Mouse (Mus musculus): Measurements from ENCODE around the gene Rasip1. TPM values are rescaled to one million over a fixed set of nuclear protein-coding genes. Genes with fewer than 3 reads are reported as not detected.

Gene Rasip1
- polyA plus RNA-seq, 1 experiment, result 1.6 TPM

DNA sequence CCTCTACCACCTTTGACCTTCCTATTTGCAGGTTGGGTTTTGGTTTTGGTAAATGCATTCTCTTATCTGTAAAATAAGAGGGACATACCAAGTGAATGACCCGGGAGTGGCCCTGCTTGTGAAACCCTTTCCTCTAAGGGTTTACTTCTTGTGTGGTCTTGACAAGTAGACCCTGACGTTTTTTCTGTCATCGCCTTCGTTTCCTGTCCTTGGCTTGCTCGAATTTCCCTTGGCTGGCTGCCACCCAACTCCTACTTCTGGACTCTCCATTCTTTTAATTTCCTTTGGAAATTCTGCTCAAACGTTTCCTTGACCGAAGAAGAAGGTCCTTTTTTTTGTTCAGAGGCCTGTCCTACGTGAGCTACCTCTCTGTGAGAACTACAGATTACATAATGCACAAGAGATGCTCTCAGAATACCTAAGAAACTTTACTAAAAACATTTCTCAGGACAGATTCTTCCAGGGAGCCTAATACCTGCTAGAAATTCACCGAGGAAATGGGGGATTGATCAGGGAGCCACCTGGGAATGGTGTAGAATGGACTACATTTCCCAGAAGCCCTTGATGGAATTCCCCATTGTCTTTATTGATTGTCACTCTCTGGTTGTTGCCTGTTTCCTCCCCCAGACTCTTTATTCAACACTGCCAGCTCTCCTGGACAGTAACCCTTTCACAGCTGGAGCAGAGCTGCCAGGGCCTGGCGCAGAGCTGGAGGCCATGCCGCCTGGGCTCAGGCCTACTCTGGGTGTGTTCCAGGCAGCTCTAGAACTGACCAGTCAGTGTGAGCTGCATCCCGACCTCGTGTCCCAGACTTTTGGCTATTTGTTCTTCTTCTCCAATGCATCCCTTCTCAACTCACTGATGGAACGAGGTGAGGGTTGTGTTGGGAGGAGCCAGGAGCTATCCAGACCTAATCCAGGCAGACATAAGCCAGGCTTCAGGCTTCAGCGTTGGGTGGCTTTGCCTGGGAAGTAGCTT lies 8.7 kb downstream of the Rasip1 start:
- TF ChIP-seq GATA1 (IDR thresholded peaks at IDR 0.05; ENCODE audit: low read length), result no peak

DNA sequence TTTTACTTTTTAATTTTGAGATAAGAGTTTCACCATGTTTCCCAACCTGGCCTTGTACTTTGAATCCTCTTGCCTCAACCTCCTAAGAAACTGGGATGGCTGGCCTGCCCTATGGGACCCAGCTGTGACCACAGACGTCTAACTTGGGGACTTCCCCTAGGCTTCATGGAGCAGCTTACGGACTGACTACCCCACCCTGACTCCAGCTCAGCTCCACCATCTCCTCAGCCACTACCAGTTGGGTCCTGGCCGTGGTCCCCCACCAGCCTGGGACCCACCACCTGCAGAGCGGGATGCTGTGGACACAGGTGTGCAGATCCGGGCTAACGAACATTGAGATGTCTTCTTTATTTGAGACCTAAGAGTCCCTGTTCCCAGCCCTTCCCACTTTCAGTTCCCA lies 10.4 kb downstream of the Rasip1 start:
- no peak for TF ChIP-seq GATA1 (IDR thresholded peaks at IDR 0.05; ENCODE audit: low read length)

DNA sequence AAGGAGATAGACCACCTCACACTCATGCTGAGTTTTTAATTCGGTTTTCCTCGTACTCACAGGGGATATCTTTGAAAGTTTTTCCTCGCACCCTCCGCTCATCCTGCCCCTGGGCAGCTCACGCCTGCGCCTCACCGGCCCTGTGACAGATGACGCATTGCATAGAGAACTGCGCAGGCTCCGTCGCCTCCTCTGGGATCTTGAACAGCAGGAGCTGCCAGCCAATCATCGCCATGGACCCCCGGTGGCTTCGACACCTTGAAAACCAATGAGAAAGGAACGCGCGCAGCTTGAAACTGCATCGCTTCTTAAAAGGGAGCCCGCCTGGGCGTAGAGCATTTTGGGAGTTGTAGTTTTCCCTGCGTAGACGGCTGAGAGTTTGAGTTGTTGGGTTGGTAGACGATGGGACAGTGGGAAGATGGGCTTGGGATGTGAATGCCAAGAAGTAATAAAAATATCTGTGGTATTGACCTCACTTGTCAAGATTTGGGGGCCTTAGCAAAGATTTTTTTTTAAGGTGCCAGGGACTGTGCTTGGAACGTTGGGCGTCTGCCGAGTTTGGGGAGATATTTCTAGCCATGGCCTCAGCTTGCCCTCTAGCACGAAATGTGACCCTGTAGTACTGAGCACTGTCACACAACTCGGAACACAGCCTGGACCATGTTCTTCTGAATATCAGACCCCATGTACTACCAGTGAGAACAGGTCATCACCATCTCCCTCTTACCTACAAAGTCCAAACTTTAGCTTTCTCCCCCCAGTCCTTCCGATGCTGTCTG lies 11.5 kb downstream of the Rasip1 start:
- no peak for TF ChIP-seq GATA1 (IDR thresholded peaks at IDR 0.05; ENCODE audit: low read length)

DNA sequence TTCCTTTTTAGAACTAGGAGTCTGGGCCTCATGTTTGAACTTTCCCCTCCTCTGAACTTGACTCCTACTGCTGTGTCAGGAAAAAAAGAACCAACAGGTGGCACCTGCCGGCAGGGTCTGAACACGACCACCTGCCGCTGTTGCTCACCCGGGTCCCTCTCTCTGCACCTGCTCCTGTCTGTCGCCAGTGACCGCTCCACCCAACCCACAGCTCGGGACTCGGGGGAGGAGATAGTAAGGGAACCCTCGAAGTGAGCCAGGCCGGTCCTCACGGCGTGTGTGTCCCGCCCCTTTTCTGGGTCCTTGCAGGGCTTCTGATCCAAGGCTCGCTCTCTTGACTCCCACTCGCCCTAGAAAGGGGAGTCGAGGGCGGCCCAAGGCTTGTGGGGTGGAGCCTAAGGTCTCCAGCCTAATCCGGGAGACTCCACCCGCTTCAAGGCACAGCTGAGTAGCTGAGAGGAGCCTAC lies 12.3 kb downstream of the Rasip1 start, which contains the start of gene Mamstr:
Gene Mamstr (plus strand): TSS at position 417 of the 467 bp plus-strand sequence.
- TF ChIP-seq GATA1 (IDR thresholded peaks at IDR 0.05; ENCODE audit: low read length), result no peak

DNA sequence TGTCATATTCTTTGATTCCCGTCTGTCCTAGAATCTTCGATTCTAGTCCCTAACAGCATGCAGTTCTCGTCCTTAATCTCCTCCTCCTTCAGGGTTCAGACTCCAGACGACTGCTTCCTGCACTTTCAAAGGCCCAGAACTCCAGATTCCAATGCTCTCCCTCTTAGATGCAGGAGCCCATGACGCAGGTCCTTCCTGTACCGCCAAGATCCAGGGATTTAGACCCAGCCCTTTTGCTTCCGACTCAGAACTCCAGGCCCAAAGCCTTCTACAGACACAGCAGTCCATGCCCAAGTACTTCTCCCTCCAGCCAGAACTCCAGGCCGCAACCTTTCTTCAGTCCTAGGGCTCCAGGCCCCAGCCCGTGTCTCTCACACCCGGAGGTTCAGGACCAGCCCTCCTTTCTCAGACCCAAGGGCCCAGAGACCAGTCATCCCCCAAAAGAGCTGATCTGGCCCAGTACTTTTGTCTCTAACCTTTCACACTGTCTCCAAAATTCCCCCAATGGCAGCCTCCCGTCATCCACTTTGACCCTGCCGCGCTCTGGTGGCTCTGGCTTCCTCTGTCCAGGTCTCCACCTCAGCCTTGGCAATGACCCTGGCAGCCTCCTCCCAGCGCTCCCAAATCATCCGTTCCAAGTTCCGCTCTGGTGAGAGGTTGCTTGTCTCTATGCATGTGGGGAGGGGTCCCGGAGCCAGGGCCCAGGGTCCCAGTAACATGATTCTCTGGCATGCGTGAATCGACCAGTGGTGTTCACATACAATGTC lies 13.1 kb downstream of the Rasip1 start:
- no peak for TF ChIP-seq GATA1 (IDR thresholded peaks at IDR 0.05; ENCODE audit: low read length)

DNA sequence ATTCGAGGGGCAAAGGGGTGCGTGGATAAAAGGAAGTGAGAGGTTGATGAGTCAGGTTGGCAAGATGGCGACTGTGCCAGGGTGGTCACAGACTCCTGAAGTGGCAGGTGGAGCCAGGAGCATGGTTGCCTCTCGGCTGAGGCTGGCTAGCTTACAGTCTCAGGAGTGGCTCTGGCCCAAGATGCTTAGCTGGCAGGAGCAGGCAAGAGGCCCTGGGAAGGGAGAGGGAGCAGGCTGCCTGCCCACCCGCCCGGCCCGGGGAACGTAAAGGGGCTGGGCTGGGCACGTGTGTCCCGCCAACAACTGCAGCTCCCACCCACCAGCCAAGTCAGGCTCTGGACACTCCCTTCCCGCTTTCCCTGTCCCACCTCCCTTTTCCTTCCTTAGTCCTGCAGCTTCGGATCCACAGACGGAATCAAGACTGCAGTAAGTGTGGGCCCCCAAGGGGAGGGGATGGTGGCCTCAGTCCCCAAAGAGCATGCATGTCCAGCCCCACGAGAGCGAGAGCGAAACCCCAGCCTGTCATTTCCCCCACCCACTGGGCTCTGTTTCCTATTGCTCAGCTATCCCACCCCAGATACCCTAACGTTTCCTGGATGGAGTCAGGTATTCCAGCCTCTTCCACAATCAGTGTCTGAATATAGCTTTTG lies 14.2 kb downstream of the Rasip1 start:
- no peak for TF ChIP-seq GATA1 (IDR thresholded peaks at IDR 0.05; ENCODE audit: low read length)

DNA sequence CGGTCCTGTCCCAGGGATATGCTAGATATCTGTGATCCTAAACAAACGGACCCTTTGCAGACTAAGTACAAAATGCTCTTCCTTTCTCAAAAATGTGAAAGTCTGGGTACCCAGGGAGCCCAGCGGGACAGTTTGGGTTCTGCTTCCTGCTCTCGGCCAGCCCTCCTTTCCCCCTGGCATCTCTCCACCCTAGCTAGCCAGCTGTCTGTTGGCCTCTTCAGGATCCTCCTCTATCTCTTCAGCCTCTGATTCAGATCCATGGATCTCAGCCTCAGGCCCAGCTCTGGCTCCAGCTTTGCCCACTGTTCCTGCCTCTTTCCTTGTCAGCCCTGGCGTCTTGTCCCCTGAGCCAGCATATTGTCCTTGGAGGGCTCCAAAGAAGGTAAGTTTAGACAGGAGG lies 14.8 kb downstream of the Rasip1 start:
- no peak for TF ChIP-seq GATA1 (IDR thresholded peaks at IDR 0.05; ENCODE audit: low read length)

DNA sequence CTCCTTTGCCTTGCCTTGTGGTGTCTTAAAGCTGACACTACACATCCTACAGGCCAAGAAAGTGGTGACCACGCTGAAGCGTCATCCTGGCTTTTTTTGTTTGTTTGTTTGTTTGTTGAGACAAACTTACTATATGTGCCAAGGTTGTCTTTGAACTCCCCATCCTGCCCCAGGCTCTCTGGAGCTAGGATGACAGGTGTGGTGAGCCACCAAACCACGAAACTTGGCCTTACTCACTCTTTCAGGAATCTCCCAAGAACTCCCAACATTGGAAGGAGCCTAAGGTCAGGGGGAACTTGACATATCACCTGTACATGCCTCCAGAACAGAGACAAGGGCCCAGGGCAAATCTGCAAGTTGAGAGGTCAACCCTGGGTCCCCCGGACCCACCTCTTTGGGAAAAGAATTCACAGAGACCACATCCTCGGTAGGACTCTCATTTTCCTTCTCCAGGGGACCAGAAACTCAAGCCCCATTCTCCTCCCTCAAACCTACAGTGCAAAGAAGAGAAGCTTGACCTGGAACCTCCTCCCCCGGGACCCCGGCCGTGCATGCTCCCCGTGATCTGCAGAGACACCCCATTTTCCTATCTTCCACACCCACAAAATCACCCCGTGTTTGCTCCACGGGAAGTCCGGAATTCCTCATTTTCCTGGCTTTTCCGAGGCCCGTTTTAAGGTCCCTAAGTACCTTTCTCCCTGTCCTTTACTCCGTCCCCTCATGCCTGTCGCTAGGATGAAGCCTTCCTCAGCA lies 15.4 kb downstream of the Rasip1 start:
- no peak for TF ChIP-seq GATA1 (IDR thresholded peaks at IDR 0.05; ENCODE audit: low read length)

DNA sequence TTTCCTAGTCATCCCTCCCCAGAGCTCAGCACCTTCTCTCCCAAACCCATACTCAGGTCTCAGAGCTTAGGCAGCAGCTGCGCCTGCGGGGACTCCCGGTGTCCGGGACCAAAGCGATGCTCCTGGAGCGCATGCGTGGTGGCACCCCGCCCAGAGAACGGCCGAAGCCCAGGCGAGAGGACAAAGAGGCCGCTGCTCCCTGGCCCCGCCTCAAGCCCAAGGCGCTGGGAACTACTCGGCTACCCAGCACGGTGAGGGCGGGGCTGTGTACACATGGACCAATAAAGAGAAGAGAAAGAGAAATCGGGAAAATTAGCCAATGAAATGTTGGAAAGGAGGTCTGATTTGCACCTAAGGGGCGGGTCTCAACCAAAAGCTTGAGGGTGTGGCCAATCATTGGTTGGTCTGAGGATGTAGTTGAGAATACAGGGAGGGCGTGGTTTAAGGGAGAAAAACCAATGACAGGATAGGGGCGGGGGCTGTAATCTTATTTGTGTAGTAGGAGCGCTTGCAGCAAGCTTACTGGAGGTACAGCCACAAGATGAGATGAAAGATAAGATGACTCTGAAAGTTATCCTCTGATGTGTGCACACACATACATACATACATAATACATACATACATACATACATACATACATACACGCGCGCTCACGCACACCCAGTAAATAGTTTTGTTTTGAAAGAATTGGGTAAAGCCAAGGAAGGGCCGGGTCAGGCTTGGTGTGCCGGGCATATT lies 16.3 kb downstream of the Rasip1 start:
- no peak for TF ChIP-seq GATA1 (IDR thresholded peaks at IDR 0.05; ENCODE audit: low read length)

DNA sequence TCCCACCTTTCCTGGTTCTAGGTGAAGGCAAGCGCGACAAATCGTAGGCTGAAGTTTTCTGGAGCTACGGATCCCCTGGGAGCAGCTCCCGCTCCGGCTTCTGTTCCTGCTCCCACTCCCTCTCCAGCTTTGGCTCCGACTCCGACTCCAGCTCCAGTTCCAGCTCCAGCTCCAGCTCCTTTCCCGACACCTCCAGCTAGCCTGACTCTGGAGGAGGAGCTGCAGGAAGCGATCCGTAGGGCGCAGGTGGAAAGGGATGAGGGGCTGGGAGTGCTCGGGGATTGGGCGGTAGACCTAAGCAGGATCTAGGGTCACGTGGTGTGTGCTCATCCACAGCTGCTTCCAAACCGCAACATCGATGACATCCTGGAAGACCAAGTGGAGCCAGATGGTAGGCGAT lies 16.9 kb downstream of the Rasip1 start:
- no peak for TF ChIP-seq GATA1 (IDR thresholded peaks at IDR 0.05; ENCODE audit: low read length)

DNA sequence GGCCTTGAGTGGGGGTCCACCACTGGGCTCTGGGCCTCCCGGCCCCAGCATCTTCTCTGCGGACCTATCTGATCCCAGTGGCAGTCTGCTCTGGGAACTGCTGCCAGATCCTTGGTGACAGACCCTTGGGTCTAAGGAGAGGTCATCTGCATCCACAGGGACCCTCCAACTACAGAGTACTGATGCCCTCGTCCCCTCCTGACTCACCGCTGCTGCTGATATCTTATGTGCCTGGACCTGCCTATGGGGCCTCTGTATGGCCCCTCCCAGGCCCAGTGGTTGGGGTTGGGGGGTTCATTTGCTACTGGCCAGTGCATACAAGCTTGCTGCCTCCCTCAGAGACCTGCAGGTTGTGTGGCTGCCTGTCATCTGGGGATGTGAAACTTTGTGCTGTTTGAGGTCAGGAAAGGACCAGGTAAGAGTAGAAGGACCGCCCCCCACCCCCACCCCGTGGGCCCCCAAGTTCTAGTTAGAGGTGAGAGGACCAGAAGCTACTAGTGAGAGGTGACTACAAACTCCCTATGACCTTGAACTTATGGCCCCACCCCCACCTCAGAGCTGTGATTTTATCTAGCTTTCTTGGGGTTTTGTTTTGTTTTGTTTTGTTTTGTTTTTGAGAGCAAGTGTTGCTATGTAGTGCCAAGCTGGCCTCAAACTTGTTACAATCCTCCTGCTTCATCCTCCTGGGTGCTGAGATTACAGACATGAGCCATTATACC lies 17.7 kb downstream of the Rasip1 start:
- no peak for TF ChIP-seq GATA1 (IDR thresholded peaks at IDR 0.05; ENCODE audit: low read length)

DNA sequence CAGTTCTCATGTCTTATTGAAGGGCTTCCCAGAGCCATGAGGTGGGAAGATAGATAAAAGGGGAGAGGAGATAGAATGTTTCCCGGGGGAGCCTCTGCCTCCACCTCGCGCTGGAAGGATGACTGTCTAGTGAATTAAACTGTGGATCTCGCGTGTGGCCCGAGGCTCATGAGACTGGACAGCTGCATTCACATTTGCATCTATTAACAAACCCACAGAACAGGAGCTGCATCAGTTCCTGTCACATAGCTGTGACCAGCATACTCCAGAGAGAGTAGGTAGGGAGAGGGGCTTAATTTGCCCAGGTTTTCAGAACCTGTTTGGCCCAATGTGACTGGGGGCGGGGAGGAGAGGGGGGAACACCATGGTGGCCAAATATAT lies 18.3 kb downstream of the Rasip1 start:
- TF ChIP-seq GATA1 (IDR thresholded peaks at IDR 0.05; ENCODE audit: low read length), result no peak

DNA sequence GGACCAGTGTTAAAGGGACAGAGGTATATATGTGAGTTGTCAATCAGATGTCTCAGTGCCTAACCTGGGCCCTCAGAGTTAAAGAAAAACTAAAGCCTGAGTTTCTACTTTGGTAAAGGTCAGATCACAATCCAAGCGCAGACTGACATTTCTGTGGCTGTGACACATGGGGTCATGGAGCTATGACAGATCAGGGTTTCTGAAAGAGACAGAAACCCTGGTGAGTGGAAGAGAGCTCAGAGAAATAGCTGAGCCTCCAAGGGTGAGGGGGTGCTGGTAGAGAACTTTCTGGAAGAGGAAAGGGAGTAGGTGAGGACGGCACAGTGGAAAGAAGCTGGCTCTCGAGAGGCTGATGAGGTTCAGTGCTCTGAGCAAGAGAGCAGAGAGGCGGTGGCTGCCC lies 19.4 kb downstream of the Rasip1 start:
- TF ChIP-seq GATA1 (IDR thresholded peaks at IDR 0.05; ENCODE audit: low read length), result no peak

All from G1E-ER4 (cell line).